Mouse (Mus musculus) liver, adult 2 months (tissue): ENCODE measurements around the gene Xpot.

Source experiments
- CTCF ChIP-seq: fragments of 200-500 bp; IDR thresholded peaks from 2 replicates; pipeline ENCODE4 v1.5.1; 2011; ENCODE audit warnings: low read depth, low read length, control low read depth
- POLR2A ChIP-seq: fragments of 200-500 bp; IDR thresholded peaks from 2 replicates; pipeline ENCODE4 v1.6.1; 2011; ENCODE audit warnings: low read length, control low read depth; ENCODE audit not compliant: insufficient read depth; ENCODE audit errors: extremely low read depth

DNA sequence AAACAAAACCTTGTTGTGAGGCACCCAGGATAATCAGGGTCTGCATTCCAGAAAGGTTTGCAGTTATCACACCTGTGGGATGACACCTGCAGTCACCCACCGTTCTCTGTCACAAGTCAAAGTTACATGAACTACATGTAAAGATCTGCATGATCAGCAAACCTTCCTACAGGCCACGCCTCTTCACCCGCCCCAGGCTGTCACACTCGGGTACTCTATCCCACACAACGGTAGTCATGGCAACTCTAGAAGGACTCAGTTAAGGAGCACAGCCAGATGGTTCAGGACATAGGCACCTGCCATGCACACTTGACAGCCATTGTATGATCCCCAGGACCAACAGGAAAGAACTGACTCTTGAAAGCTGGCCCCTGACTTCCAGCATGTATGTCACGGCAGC is 44.7 kb downstream of the Xpot start:
- TF ChIP-seq CTCF (no peak), POLR2A (no peak)
